Mouse (Mus musculus): ENCODE measurements around the gene Pabpc6. TPM values are rescaled to one million over a fixed set of nuclear protein-coding genes. Genes with fewer than 3 reads are reported as not detected.

Pabpc6 gene
- polyA plus RNA-seq, 1 experiment from 2014 or later, result not detected

- H3K36me3 ChIP-seq (ENCODE audit: control insufficient read depth, insufficient read depth, low read length), result no peaks in the 10 kb centered on the region
- no peak overlapping the region for H3K27ac ChIP-seq (ENCODE audit: low read length)
- no peaks in the 10 kb centered on the region for H3K4me1 ChIP-seq (ENCODE audit: control insufficient read depth, insufficient read depth, low read length)
- no peak overlapping the region for H3K4me2 ChIP-seq (ENCODE audit: low read length)
- H3K27me3 ChIP-seq (ENCODE audit: control insufficient read depth, insufficient read depth, low read depth, low read length), result no peaks in the 10 kb centered on the region
- H3K4me3 ChIP-seq (ENCODE audit: low read depth, low read length), result no peak overlapping the region
- H3K9me3 ChIP-seq (replicated peaks; ENCODE audit: control insufficient read depth, low read length, poor library complexity, severe bottlenecking), result no peaks in the 10 kb centered on the region; the same call in 1 of the 2 replicates
- ATAC-seq, result no peak
- no peak overlapping the region for H3K9ac ChIP-seq (ENCODE audit: low read depth, low read length)
- 95% methylated on average over 9 of the region's 9 CpGs for WGBS
These were observed 1.6 kb downstream of the Pabpc6 start for GRCm38 (mm10) chr17:9667955-9668354.

GRCm38 (mm10) chr17:9658651-9659050 is 10.9 kb downstream of the Pabpc6 start:
- no peak overlapping the region for H3K9ac ChIP-seq (ENCODE audit: low read depth, low read length)
- 90% methylated on average over 5 of the region's 5 CpGs for WGBS
- no peak overlapping the region for H3K4me3 ChIP-seq (ENCODE audit: low read depth, low read length)
- H3K9me3 ChIP-seq (replicated peaks; ENCODE audit: control insufficient read depth, low read length, poor library complexity, severe bottlenecking), result no peaks in the 10 kb centered on the region
- H3K27ac ChIP-seq (ENCODE audit: low read length), result no peak overlapping the region
- H3K27me3 ChIP-seq (ENCODE audit: control insufficient read depth, insufficient read depth, low read depth, low read length), result no peaks in the 10 kb centered on the region
- H3K4me1 ChIP-seq (ENCODE audit: control insufficient read depth, insufficient read depth, low read length), result no peaks in the 10 kb centered on the region
- no peaks in the 10 kb centered on the region for H3K36me3 ChIP-seq (ENCODE audit: control insufficient read depth, insufficient read depth, low read length)
- H3K4me2 ChIP-seq (ENCODE audit: low read length), result no peak overlapping the region
- no peak for ATAC-seq

GRCm38 (mm10) chr17:9654155-9654554 is 15.4 kb downstream of the Pabpc6 start:
- 85% methylated on average over 3 of the region's 3 CpGs for WGBS

GRCm38 (mm10) chr17:9647644-9648043 is 21.9 kb downstream of the Pabpc6 start:
- Histone ChIP-seq H3K4me3 (ENCODE audit: low read depth, low read length) (no peak overlapping the region), H3K27me3 (ENCODE audit: control insufficient read depth, insufficient read depth, low read depth, low read length) (no peaks in the 10 kb centered on the region), H3K36me3 (ENCODE audit: control insufficient read depth, insufficient read depth, low read length) (no peaks in the 10 kb centered on the region), H3K27ac (ENCODE audit: low read length) (no peak overlapping the region), H3K4me1 (ENCODE audit: control insufficient read depth, insufficient read depth, low read length) (no peaks in the 10 kb centered on the region; the same call in 1 of the 2 replicates), H3K9ac (ENCODE audit: low read depth, low read length) (no peak overlapping the region), H3K4me2 (ENCODE audit: low read length) (no peak overlapping the region), H3K9me3 (replicated peaks; ENCODE audit: control insufficient read depth, low read length, poor library complexity, severe bottlenecking) (no peaks in the 10 kb centered on the region)
- ATAC-seq, result no peak
- 42% methylated on average over 4 of the region's 4 CpGs for WGBS

More at GRCm38 (mm10) chr17:9654155-9654554, 15.4 kb downstream of the Pabpc6 start:
- no peaks in the 10 kb centered on the region for H3K9me3 ChIP-seq (replicated peaks; ENCODE audit: control insufficient read depth, low read length, poor library complexity, severe bottlenecking)
- ATAC-seq, result no peak
- no peak overlapping the region for H3K27ac ChIP-seq (ENCODE audit: low read length)
- no peaks in the 10 kb centered on the region for H3K36me3 ChIP-seq (ENCODE audit: control insufficient read depth, insufficient read depth, low read length)
- H3K4me3 ChIP-seq (ENCODE audit: low read depth, low read length), result no peak overlapping the region
- no peaks in the 10 kb centered on the region for H3K4me1 ChIP-seq (ENCODE audit: control insufficient read depth, insufficient read depth, low read length)
- H3K9ac ChIP-seq (ENCODE audit: low read depth, low read length), result no peak overlapping the region
- no peak overlapping the region for H3K4me2 ChIP-seq (ENCODE audit: low read length)
- H3K27me3 ChIP-seq (ENCODE audit: control insufficient read depth, insufficient read depth, low read depth, low read length), result no peaks in the 10 kb centered on the region

- no peak overlapping the region for H3K4me2 ChIP-seq (ENCODE audit: low read length)
- ATAC-seq, result no peak
- WGBS, result 74% methylated on average over 7 of the region's 7 CpGs
These were observed 25.8 kb downstream of the Pabpc6 start for GRCm38 (mm10) chr17:9643657-9644180.

GRCm38 (mm10) chr17:9637011-9637410 is 32.5 kb downstream of the Pabpc6 start:
- Histone ChIP-seq H3K4me3 (ENCODE audit: low read depth, low read length) (no peak overlapping the region), H3K4me2 (ENCODE audit: low read length) (no peak overlapping the region), H3K9me3 (replicated peaks; ENCODE audit: control insufficient read depth, low read length, poor library complexity, severe bottlenecking) (no peaks in the 10 kb centered on the region), H3K27ac (ENCODE audit: low read length) (no peak overlapping the region), H3K27me3 (ENCODE audit: control insufficient read depth, insufficient read depth, low read depth, low read length) (no peaks in the 10 kb centered on the region), H3K9ac (ENCODE audit: low read depth, low read length) (no peak overlapping the region), H3K36me3 (ENCODE audit: control insufficient read depth, insufficient read depth, low read length) (no peaks in the 10 kb centered on the region), H3K4me1 (ENCODE audit: control insufficient read depth, insufficient read depth, low read length) (no peaks in the 10 kb centered on the region)
- ATAC-seq, result no peak
- WGBS, result 91% methylated on average over 4 of the region's 4 CpGs

More at GRCm38 (mm10) chr17:9643657-9644180, 25.8 kb downstream of the Pabpc6 start:
- H3K9ac ChIP-seq (ENCODE audit: low read depth, low read length), result no peak overlapping the region
- H3K27ac ChIP-seq (ENCODE audit: low read length), result no peak overlapping the region
- no peaks in the 10 kb centered on the region for H3K9me3 ChIP-seq (replicated peaks; ENCODE audit: control insufficient read depth, low read length, poor library complexity, severe bottlenecking)
- H3K27me3 ChIP-seq (ENCODE audit: control insufficient read depth, insufficient read depth, low read depth, low read length), result no peaks in the 10 kb centered on the region
- no peaks in the 10 kb centered on the region for H3K36me3 ChIP-seq (ENCODE audit: control insufficient read depth, insufficient read depth, low read length)
- no peaks in the 10 kb centered on the region; the same call in 1 of the 2 replicates for H3K4me1 ChIP-seq (ENCODE audit: control insufficient read depth, insufficient read depth, low read length)
- no peak overlapping the region for H3K4me3 ChIP-seq (ENCODE audit: low read depth, low read length)

GRCm38 (mm10) chr17:9632579-9633252 is 36.8 kb downstream of the Pabpc6 start:
- Histone ChIP-seq H3K9me3 (replicated peaks; ENCODE audit: control insufficient read depth, low read length, poor library complexity, severe bottlenecking) (no peaks in the 10 kb centered on the region), H3K4me1 (ENCODE audit: control insufficient read depth, insufficient read depth, low read length) (no peaks in the 10 kb centered on the region), H3K9ac (ENCODE audit: low read depth, low read length) (no peak overlapping the region), H3K27ac (ENCODE audit: low read length) (no peak overlapping the region; the same call in 1 of the 2 replicates), H3K36me3 (ENCODE audit: control insufficient read depth, insufficient read depth, low read length) (no peaks in the 10 kb centered on the region), H3K27me3 (ENCODE audit: control insufficient read depth, insufficient read depth, low read depth, low read length) (no peaks in the 10 kb centered on the region), H3K4me3 (ENCODE audit: low read depth, low read length) (no peak overlapping the region), H3K4me2 (ENCODE audit: low read length) (no peak overlapping the region)
- WGBS, result 70% methylated on average over 16 of the region's 16 CpGs
- ATAC-seq, result no peak

- Histone ChIP-seq H3K4me2 (ENCODE audit: low read length) (no peak overlapping the region), H3K27me3 (ENCODE audit: control insufficient read depth, insufficient read depth, low read depth, low read length) (no peaks in the 10 kb centered on the region), H3K4me1 (ENCODE audit: control insufficient read depth, insufficient read depth, low read length) (no peaks in the 10 kb centered on the region), H3K27ac (ENCODE audit: low read length) (no peak overlapping the region; the same call in 1 of the 2 replicates), H3K9me3 (replicated peaks; ENCODE audit: control insufficient read depth, low read length, poor library complexity, severe bottlenecking) (no peaks in the 10 kb centered on the region), H3K36me3 (ENCODE audit: control insufficient read depth, insufficient read depth, low read length) (no peaks in the 10 kb centered on the region), H3K9ac (ENCODE audit: low read depth, low read length) (no peak overlapping the region), H3K4me3 (ENCODE audit: low read depth, low read length) (no peak overlapping the region)
- ATAC-seq, result no peak
- WGBS, result 71% methylated on average over 5 of the region's 5 CpGs
These were observed 37.4 kb downstream of the Pabpc6 start for GRCm38 (mm10) chr17:9632140-9632539.

GRCm38 (mm10) chr17:9631081-9631480 is 38.4 kb downstream of the Pabpc6 start:
- Histone ChIP-seq H3K4me1 (ENCODE audit: control insufficient read depth, insufficient read depth, low read length) (no peaks in the 10 kb centered on the region), H3K9me3 (replicated peaks; ENCODE audit: control insufficient read depth, low read length, poor library complexity, severe bottlenecking) (no peaks in the 10 kb centered on the region), H3K4me2 (ENCODE audit: low read length) (no peak overlapping the region), H3K27me3 (ENCODE audit: control insufficient read depth, insufficient read depth, low read depth, low read length) (no peaks in the 10 kb centered on the region), H3K27ac (ENCODE audit: low read length) (no peak overlapping the region), H3K9ac (ENCODE audit: low read depth, low read length) (no peak overlapping the region), H3K36me3 (ENCODE audit: control insufficient read depth, insufficient read depth, low read length) (no peaks in the 10 kb centered on the region), H3K4me3 (ENCODE audit: low read depth, low read length) (no peak overlapping the region)
- WGBS, result 46% methylated on average over 1 of the region's 1 CpGs
- no peak for ATAC-seq
